ENCODE assay signal across 29 mouse cellular contexts in the genomic region with DNA sequence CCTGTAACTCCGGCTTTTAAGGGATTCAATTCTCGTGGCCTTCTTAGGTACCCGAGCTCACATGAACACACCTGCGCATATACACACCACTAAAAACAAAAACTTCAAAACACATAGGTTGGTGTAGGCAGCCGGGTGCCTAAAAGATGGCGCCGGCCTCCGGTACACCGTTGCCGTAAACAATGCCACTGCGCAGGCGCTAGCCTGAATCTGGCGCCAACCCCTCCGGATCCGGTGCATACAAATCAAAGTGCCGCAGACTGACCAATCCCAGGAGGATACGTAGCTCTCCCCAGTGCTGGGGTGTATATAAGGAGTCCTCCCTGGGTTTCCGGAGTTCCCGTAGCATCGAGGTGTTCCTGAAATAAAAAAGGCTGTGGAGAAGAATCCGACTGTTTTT. TPM values are rescaled to one million over a fixed set of nuclear protein-coding genes. Genes with fewer than 3 reads are reported as not detected.
A peak's percentile ranks its signal among the peaks of the same experiment; 100 is the strongest.
DNase-seq lines count a peak whose midpoint lies in the region; ATAC-seq and TF ChIP-seq lines count a peak whose summit lies in the region.
"Had no signal": no experiment of that assay in that cellular context is flagged by ENCODE, and none has a peak within 500 bp of the region (broad histone marks: within the 10 kb centered on the region; RNA-seq: fewer than 3 reads in every experiment).

No protein-coding gene starts in this region.

- H3K27me3 ChIP-seq in E14TG2a.4 (ENCODE audit: insufficient read depth, low read length) (no peaks in the 10 kb centered on the region), ES-Bruce4 (ENCODE audit: control insufficient read depth, insufficient read depth, low read length, poor library complexity, severe bottlenecking) (no peaks in the 10 kb centered on the region)
- H3K27me3 ChIP-seq: embryonic facial prominence, embryonic 12.5 days; embryonic facial prominence, embryonic 15.5 days; heart, embryonic 15.5 days; hindbrain, embryonic 13.5 days had no signal

- no peak for TF ChIP-seq POLR2A in ES-Bruce4 (IDR thresholded peaks at IDR 0.05; ENCODE audit: insufficient read depth, low read length)

- no peak for TF ChIP-seq CTCF in E14TG2a.4 (conservative IDR thresholded peaks at IDR 0.05; ENCODE audit: low read length)
- TF ChIP-seq CTCF in ES-Bruce4 (IDR thresholded peaks at IDR 0.05; ENCODE audit: low read depth, low read length), result no peak

- H3K9ac ChIP-seq in ES-Bruce4 (ENCODE audit: low read depth, poor library complexity, severe bottlenecking), result peak overlapping the region; percentile 65
- H3K9ac ChIP-seq: embryonic facial prominence, embryonic 12.5 days; embryonic facial prominence, embryonic 15.5 days; forebrain, postnatal 0 days; heart, embryonic 12.5 days; heart, embryonic 15.5 days; hindbrain, embryonic 13.5 days had no signal

- peak overlapping the region; percentile 73 for H3K4me3 ChIP-seq in E14TG2a.4 (replicated peaks; ENCODE audit: low read length)
- H3K4me3 ChIP-seq in ES-Bruce4 (ENCODE audit: low read depth, low read length), result peak overlapping the region; percentile 32
- H3K4me3 ChIP-seq: embryonic facial prominence, embryonic 12.5 days; embryonic facial prominence, embryonic 15.5 days; gastrocnemius, adult 2 months; heart, embryonic 12.5 days; heart, embryonic 15.5 days; hindbrain, embryonic 10.5 days; hindbrain, embryonic 13.5 days had no signal

- peak; percentile 95 for DNase-seq in R1 (ENCODE audit: low read depth, low spot score)
- peak; percentile 88 for DNase-seq in yolk sac, embryonic 10.5 days (ENCODE audit: low spot score)
- no peak for DNase-seq in natural killer cell, adult 2 months (ENCODE audit: low spot score in 2 of 2)
- DNase-seq: adrenal gland, adult 2 months; adrenal gland, postnatal 14 days; cerebellum, adult 11 months; cerebellum, adult 2 months; cerebellum, adult 9-11 months; cerebellum, postnatal 25 days; forebrain, postnatal 0 days; gastrocnemius, adult 2 months; gastrocnemius, postnatal 14 days; heart, adult 11 months; heart, postnatal 10 days; heart, postnatal 36 days had no signal

- H3K36me3 ChIP-seq in E14TG2a.4 (ENCODE audit: insufficient read depth, low read length) (peaks cover 19% of the 10 kb centered on the region; the same call in 1 of the 2 replicates), ES-Bruce4 (ENCODE audit: control insufficient read depth, insufficient read depth, low read length, poor library complexity, severe bottlenecking) (peaks cover 3% of the 10 kb centered on the region; the same call in 1 of the 2 replicates)
- H3K36me3 ChIP-seq: embryonic facial prominence, embryonic 12.5 days; embryonic facial prominence, embryonic 15.5 days; heart, embryonic 12.5 days; heart, embryonic 15.5 days; hindbrain, embryonic 10.5 days; hindbrain, embryonic 13.5 days had no signal

- no peak for TF ChIP-seq EP300 in ES-Bruce4 (IDR thresholded peaks at IDR 0.05; ENCODE audit: insufficient read depth, low read depth, low read length)

- no peak for ATAC-seq in megakaryocyte-erythroid progenitor cell, adult 5-6 weeks (replicated peaks; ENCODE audit: low FRiP score, low TSS enrichment, poor library complexity, severe bottlenecking)
- ATAC-seq: CD4-positive, CD25-positive, alpha-beta regulatory T cell, adult 4 months; forebrain, embryonic 14.5 days; forebrain, postnatal 0 days; hindbrain, postnatal 0 days; inflammation-experienced regulatory T-cells, adult 6 months had no signal

- peaks cover 32% of the 10 kb centered on the region for H3K4me1 ChIP-seq in E14TG2a.4 (replicated peaks; ENCODE audit: low read depth, low read length)
- H3K4me1 ChIP-seq in ES-Bruce4 (ENCODE audit: control insufficient read depth, insufficient read depth, low read length), result no peaks in the 10 kb centered on the region
- H3K4me1 ChIP-seq: embryonic facial prominence, embryonic 12.5 days; embryonic facial prominence, embryonic 15.5 days; heart, embryonic 12.5 days; hindbrain, embryonic 13.5 days had no signal

- H3K9me3 ChIP-seq in E14TG2a.4 (ENCODE audit: low read length) (peaks cover 37% of the 10 kb centered on the region), ES-Bruce4 (replicated peaks; ENCODE audit: control insufficient read depth, insufficient read depth, low read length, poor library complexity, severe bottlenecking) (peaks cover 35% of the 10 kb centered on the region)
- H3K9me3 ChIP-seq: embryonic facial prominence, embryonic 15.5 days; heart, embryonic 15.5 days had no signal

- H3K27ac ChIP-seq in ES-Bruce4 (ENCODE audit: insufficient read depth, low read length), result peak overlapping the region; percentile 74
- H3K27ac ChIP-seq: embryonic facial prominence, embryonic 12.5 days; embryonic facial prominence, embryonic 15.5 days; gastrocnemius, adult 2 months; heart, embryonic 15.5 days; hindbrain, embryonic 10.5 days; hindbrain, embryonic 13.5 days; hindbrain, postnatal 0 days had no signal

RNA-seq across cellular contexts. Expression of gene Stac2, which starts 14.0 kb away (rescaled TPM):
- 5.6 and 9.6 TPM in 2 replicates for polyA plus RNA-seq in ES-Bruce4 (2011; ENCODE audit: insufficient read depth, insufficient read length, low read depth, missing spikeins)
- total RNA-seq in megakaryocyte-erythroid progenitor cell, adult 5-6 weeks (2014; fragmentation: Nextera tagmentation), result not detected in 2 replicates
- total RNA-seq in megakaryocyte-erythroid progenitor cell, adult 5-6 weeks (2017), result not detected in 2 replicates
- total RNA-seq: common myeloid progenitor, adult 5-6 weeks had no signal
- polyA plus RNA-seq: CD4-positive, CD25-positive, alpha-beta regulatory T cell, adult 4 months had no signal

RNA-seq across cellular contexts. Expression of gene Rpl19, which starts 40.7 kb away (rescaled TPM):
- polyA plus RNA-seq in ES-Bruce4 (2011; ENCODE audit: insufficient read depth, insufficient read length, low read depth, missing spikeins), result 2,020 and 2,244 TPM in 2 replicates
- total RNA-seq in megakaryocyte-erythroid progenitor cell, adult 5-6 weeks (2014; fragmentation: Nextera tagmentation), result 4,206 and 4,300 TPM in 2 replicates
- 1,746 and 2,000 TPM in 2 replicates for total RNA-seq in megakaryocyte-erythroid progenitor cell, adult 5-6 weeks (2017)

RNA-seq across cellular contexts. Expression of gene Cacnb1, which starts 44.4 kb away (rescaled TPM):
- 5.2 and 6.3 TPM in 2 replicates for polyA plus RNA-seq in ES-Bruce4 (2011; ENCODE audit: insufficient read depth, insufficient read length, low read depth, missing spikeins)
- total RNA-seq in megakaryocyte-erythroid progenitor cell, adult 5-6 weeks (2014; fragmentation: Nextera tagmentation), result 0.40 and 0.98 TPM in 2 replicates
- 0.38 TPM in 1 of 2 replicates, not detected in the other for total RNA-seq in megakaryocyte-erythroid progenitor cell, adult 5-6 weeks (2017)
- total RNA-seq: common myeloid progenitor, adult 5-6 weeks had no signal

Comparison
In these comparisons a context has a peak if more than half of its experiments do, and no peak if none do; other contexts are left out.
1. DNase-seq: peak in R1 (single experiment) and yolk sac, embryonic 10.5 days (single experiment); none in natural killer cell, adult 2 months (0 of 2).